Mouse (Mus musculus): Measurements from ENCODE around the gene Rnf4. TPM values are rescaled to one million over a fixed set of nuclear protein-coding genes. Genes with fewer than 3 reads are reported as not detected.
A peak's percentile ranks its signal among the peaks of the same experiment; 100 is the strongest.

Rnf4 gene
- total and polyA plus RNA-seq, 3 experiments, result 60.3 to 117 (median 112) TPM

- dilution Hi-C loops (cut with MboI; ENCODE audit: extremely low pct_ligation_motif_present, extremely low pct_unique_long_range_greater_than_20kb, low sequenced_read_pairs) (no loop called here), in situ Hi-C loops (cut with MboI; ENCODE audit: low pct_ligation_motif_present, low pct_unique_long_range_greater_than_20kb, low sequenced_read_pairs) (no loop called here)
- no peak overlapping the region for H3K27ac ChIP-seq (ENCODE audit: insufficient read depth, low read depth)
- H3K79me2 ChIP-seq (replicated peaks; ENCODE audit: control insufficient read depth, extremely low read depth, insufficient read depth, poor library complexity, severe bottlenecking), result peaks cover 35% of the 10 kb centered on the region
- H3K4me2 ChIP-seq (ENCODE audit: insufficient read depth, low read depth, poor library complexity, severe bottlenecking), result peak overlapping the region; percentile 96
- TF ChIP-seq PAX5 (IDR thresholded peaks at IDR 0.05; ENCODE audit: low read length), result no peak
- 0 out of 2 replicates have a peak, but pooled peaks have one; percentile 29 for TF ChIP-seq SIN3A (IDR thresholded peaks at IDR 0.05; ENCODE audit: low read length)
- TF ChIP-seq ZMIZ1 (IDR thresholded peaks at IDR 0.05; ENCODE audit: low read depth, low read length), result no peak
- no peak for TF ChIP-seq KAT2A (IDR thresholded peaks at IDR 0.05; ENCODE audit: insufficient replicate concordance, low read length)
- no peak for TF ChIP-seq MYC (IDR thresholded peaks at IDR 0.05; ENCODE audit: low read depth, low read length)
- TF ChIP-seq RCOR1 (conservative IDR thresholded peaks at IDR 0.05; ENCODE audit: low read depth, low read length), result no peak
- TF ChIP-seq USF2 (conservative IDR thresholded peaks at IDR 0.05; ENCODE audit: low read depth, low read length), result no peak
- no peaks in the 10 kb centered on the region for H3K27me3 ChIP-seq (replicated peaks)
- H3K36me3 ChIP-seq (replicated peaks in 1 of 2; ENCODE audit: control insufficient read depth in 1 of 2, insufficient read depth in 1 of 2, low read length in 1 of 2), result peaks cover 0 to 13% of the 10 kb centered on the region in 2 experiments
- H3K9me3 ChIP-seq (replicated peaks; ENCODE audit: low read length), result no peaks in the 10 kb centered on the region
- no peak for DNase-seq (ENCODE audit: extremely low read depth)
- H3K9ac ChIP-seq (ENCODE audit: insufficient read depth, low read depth), result peak overlapping the region; percentile 93
- H3K4me3 ChIP-seq (replicated peaks in 1 of 3; ENCODE audit: low read depth in 2 of 3, low read length in 2 of 3, poor library complexity in 1 of 3), result peak overlapping the region; percentile 68 to 79 (median 78)
- peaks cover 2 to 24% of the 10 kb centered on the region in 2 experiments; a peak in 3 of 4 replicates for H3K4me1 ChIP-seq (ENCODE audit: control insufficient read depth in 1 of 2, insufficient read depth in 2 of 2)
Observed at GRCm38 (mm10) chr5:34370022-34370823, 34.1 kb downstream of the Rnf4 start.

GRCm38 (mm10) chr5:34370840-34371239, 34.8 kb downstream of the Rnf4 start:
- peak overlapping the region; percentile 96 for H3K4me2 ChIP-seq (ENCODE audit: insufficient read depth, low read depth, poor library complexity, severe bottlenecking)
- TF ChIP-seq MAX (IDR thresholded peaks at IDR 0.05; ENCODE audit: low read length) (no peak), RCOR1 (conservative IDR thresholded peaks at IDR 0.05; ENCODE audit: low read depth, low read length) (no peak), SMC3 (IDR thresholded peaks at IDR 0.05; ENCODE audit: low read depth, low read length) (no peak), TCF12 (IDR thresholded peaks at IDR 0.05; ENCODE audit: low read depth, low read length) (no peak), MAFK (IDR thresholded peaks at IDR 0.05; ENCODE audit: insufficient replicate concordance, low read length) (no peak), UBTF (IDR thresholded peaks at IDR 0.05; ENCODE audit: low read depth, low read length) (no peak), JUN (IDR thresholded peaks at IDR 0.05; ENCODE audit: insufficient read depth, low read depth, low read length) (no peak), POLR2A (IDR thresholded peaks at IDR 0.05; ENCODE audit: low read depth, low read length) (no peak), MEF2A (IDR thresholded peaks at IDR 0.05; ENCODE audit: borderline replicate concordance, low read depth, low read length) (no peak), ZNF384 (IDR thresholded peaks at IDR 0.05; ENCODE audit: low read depth, low read length) (peak; percentile 20; the same call in 1 of the 2 replicates), ZKSCAN1 (IDR thresholded peaks at IDR 0.05; ENCODE audit: borderline replicate concordance, low read depth, low read length) (no peak), GABPA (IDR thresholded peaks at IDR 0.05; ENCODE audit: insufficient replicate concordance, low read depth, low read length) (no peak), CHD2 (IDR thresholded peaks at IDR 0.05; ENCODE audit: low read length) (no peak), RAD21 (IDR thresholded peaks at IDR 0.05; ENCODE audit: low read depth, low read length) (no peak), SIN3A (IDR thresholded peaks at IDR 0.05; ENCODE audit: low read length) (0 out of 2 replicates have a peak, but pooled peaks have one; percentile 5)
- peaks cover 0 to 9% of the 10 kb centered on the region in 2 experiments for H3K36me3 ChIP-seq (replicated peaks in 1 of 2; ENCODE audit: control insufficient read depth in 1 of 2, insufficient read depth in 1 of 2, low read length in 1 of 2)
- H3K27me3 ChIP-seq (replicated peaks), result no peaks in the 10 kb centered on the region
- H3K9me3 ChIP-seq (replicated peaks; ENCODE audit: low read length), result no peaks in the 10 kb centered on the region
- no peak overlapping the region for H3K27ac ChIP-seq (ENCODE audit: insufficient read depth, low read depth)
- DNase-seq (ENCODE audit: extremely low read depth), result no peak
- peaks cover 2 to 24% of the 10 kb centered on the region in 2 experiments; a peak in 3 of 4 replicates for H3K4me1 ChIP-seq (ENCODE audit: control insufficient read depth in 1 of 2, insufficient read depth in 2 of 2)
- in situ Hi-C loops (cut with MboI; ENCODE audit: low pct_ligation_motif_present, low pct_unique_long_range_greater_than_20kb, low sequenced_read_pairs) (no loop called here), dilution Hi-C loops (cut with MboI; ENCODE audit: extremely low pct_ligation_motif_present, extremely low pct_unique_long_range_greater_than_20kb, low sequenced_read_pairs) (no loop called here)
- H3K4me3 ChIP-seq (replicated peaks in 1 of 3; ENCODE audit: low read depth in 2 of 3, low read length in 2 of 3, poor library complexity in 1 of 3), result peak overlapping the region; percentile 68 to 79 (median 78)
- H3K9ac ChIP-seq (ENCODE audit: insufficient read depth, low read depth), result peak overlapping the region; percentile 93
- H3K79me2 ChIP-seq (replicated peaks; ENCODE audit: control insufficient read depth, extremely low read depth, insufficient read depth, poor library complexity, severe bottlenecking), result peaks cover 36% of the 10 kb centered on the region
